Mouse (Mus musculus) megakaryocyte, adult 5-6 weeks (primary cell): Measurements from ENCODE around the gene Herpud1. TPM values are rescaled to one million over a fixed set of nuclear protein-coding genes. Genes with fewer than 3 reads are reported as not detected.

Source experiments
- ATAC-seq: 2 replicates; pipeline ENCODE4 v1.8.0; 2016; ENCODE audit warnings: mild to moderate bottlenecking, inconsistent platforms; ENCODE audit not compliant: poor library complexity, severe bottlenecking
- total RNA-seq, 2 experiments: library from RNA; stranded (forward) in 1 of 2; stranded (reverse) in 1 of 2; fragments of 153-499, 151-499 nt in 1 of 2; fragments of 221-1000, 200-1000 nt in 1 of 2; gene quantifications; 2 replicates each; pipeline versions ENCODE4 v1.2.3 to v1.2.4; 2015 to 2017

The Herpud1 gene
- total RNA-seq, 2 experiments from 2014 or later, result 76.0 to 79.4 TPM

DNA sequence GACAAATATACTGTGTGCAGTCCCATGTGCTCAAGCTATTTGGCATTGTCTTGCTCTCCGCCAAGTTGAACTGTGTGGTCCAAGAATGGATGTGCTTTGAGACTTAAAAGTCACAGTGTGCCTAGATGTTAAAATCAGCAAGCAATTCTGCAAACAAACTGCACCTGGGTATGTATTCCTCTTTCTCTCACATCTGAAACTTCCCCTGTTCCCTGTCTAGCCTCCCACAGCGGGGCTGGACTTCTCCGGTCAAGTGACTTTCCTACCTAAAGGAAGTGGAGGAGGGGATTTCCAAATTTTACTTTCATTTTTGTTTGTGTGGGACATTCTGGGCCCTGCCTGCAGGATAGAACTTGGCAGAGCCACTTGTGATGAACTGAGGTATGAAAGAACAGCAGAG is 56.9 kb downstream of the Herpud1 start:
- ATAC-seq, result no peak

- ATAC-seq, result no peak
Measured at GRCm38 (mm10) chr8:94444480-94444879, 58.2 kb downstream of the Herpud1 start.

Other genes with a start within 250 kb of the Herpud1 start
- not detected in 2 replicates for gene Mt4, start 249.2 kb upstream of the Herpud1 start, total RNA-seq (2015)
- not detected in 2 replicates for gene Mt4, start 249.2 kb upstream of the Herpud1 start, total RNA-seq (2017)
- gene Mt3, start 233.8 kb upstream of the Herpud1 start, total RNA-seq (2015), result not detected in 2 replicates
- gene Mt3, start 233.8 kb upstream of the Herpud1 start, total RNA-seq (2017), result not detected in 2 replicates
- gene Mt2, start 213.8 kb upstream of the Herpud1 start, total RNA-seq (2015), result 0.76 and 2.8 TPM in 2 replicates
- gene Mt2, start 213.8 kb upstream of the Herpud1 start, total RNA-seq (2017), result 2.0 and 4.2 TPM in 2 replicates
- 18.6 and 24.3 TPM in 2 replicates for gene Mt1, start 207.4 kb upstream of the Herpud1 start, total RNA-seq (2015)
- gene Mt1, start 207.4 kb upstream of the Herpud1 start, total RNA-seq (2017), result 32.5 and 48.1 TPM in 2 replicates
- gene Nup93, start 171.9 kb upstream of the Herpud1 start, total RNA-seq (2015), result 15.8 and 17.7 TPM in 2 replicates
- gene Nup93, start 171.9 kb upstream of the Herpud1 start, total RNA-seq (2017), result 22.9 and 24.1 TPM in 2 replicates
- 0.25 and 0.34 TPM in 2 replicates for gene Slc12a3, start 57.2 kb upstream of the Herpud1 start, total RNA-seq (2015)
- 0.16 TPM in 1 of 2 replicates, not detected in the other for gene Slc12a3, start 57.2 kb upstream of the Herpud1 start, total RNA-seq (2017)
- 29.2 and 32.2 TPM in 2 replicates for gene Nlrc5, start 47.9 kb downstream of the Herpud1 start, total RNA-seq (2015)
- gene Nlrc5, start 47.9 kb downstream of the Herpud1 start, total RNA-seq (2017), result 27.4 and 28.2 TPM in 2 replicates
- gene Cpne2, start 146.6 kb downstream of the Herpud1 start, total RNA-seq (2015), result 51.2 and 57.6 TPM in 2 replicates
- 30.9 and 40.7 TPM in 2 replicates for gene Cpne2, start 146.6 kb downstream of the Herpud1 start, total RNA-seq (2017)
- 31.8 and 36.4 TPM in 2 replicates for gene Rspry1, start 215.5 kb downstream of the Herpud1 start, total RNA-seq (2015)
- 34.2 and 35.3 TPM in 2 replicates for gene Rspry1, start 215.5 kb downstream of the Herpud1 start, total RNA-seq (2017)
- 27.8 and 33.4 TPM in 2 replicates for gene Fam192a, start 215.6 kb downstream of the Herpud1 start, total RNA-seq (2015)
- gene Fam192a, start 215.6 kb downstream of the Herpud1 start, total RNA-seq (2017), result 93.2 and 103 TPM in 2 replicates